Comparison of ENCODE assay signal across 21 mouse cellular contexts in genomic region chr10:21000871-21001270, GRCm38 (mm10).
"Had no signal": no experiment of that assay in that cellular context is flagged by ENCODE, and none has a peak within 500 bp of the region (broad histone marks: within the 10 kb centered on the region; RNA-seq: fewer than 3 reads in every experiment).

No protein-coding gene starts in this region.

- H3K27me3 ChIP-seq: heart, embryonic 12.5 days; hindbrain, embryonic 12.5 days; intestine, embryonic 15.5 days; limb, embryonic 12.5 days had no signal

- DNase-seq: forebrain, postnatal 0 days; gastrocnemius, postnatal 14 days; gastrocnemius, postnatal 36 days; heart, adult 18-20 months; heart, postnatal 10 days; heart, postnatal 4 days; kidney, adult 18-20 months; kidney, adult 8-10 months; kidney, postnatal 10 days; kidney, postnatal 25 days; layer of hippocampus, adult 9-11 months; liver had no signal

- H3K27ac ChIP-seq: heart, embryonic 10.5 days; hindbrain, embryonic 10.5 days; hindbrain, embryonic 12.5 days; hindbrain, embryonic 14.5 days; intestine, embryonic 15.5 days; left cerebral cortex, adult 2 months; limb, embryonic 10.5 days; limb, embryonic 12.5 days had no signal

- H3K4me3 ChIP-seq: heart, embryonic 10.5 days; heart, embryonic 12.5 days; hindbrain, embryonic 10.5 days; hindbrain, embryonic 12.5 days; intestine, embryonic 15.5 days; left cerebral cortex, adult 2 months; limb, embryonic 10.5 days; limb, embryonic 12.5 days had no signal

- H3K4me1 ChIP-seq: heart, embryonic 10.5 days; heart, embryonic 12.5 days; hindbrain, embryonic 10.5 days; hindbrain, embryonic 12.5 days; intestine, embryonic 15.5 days; limb, embryonic 10.5 days; limb, embryonic 12.5 days had no signal

- H3K36me3 ChIP-seq: intestine, embryonic 15.5 days had no signal
